Mouse (Mus musculus) midbrain, embryonic 13.5 days (tissue): ENCODE results near the gene Ephb1. TPM values are rescaled to one million over a fixed set of nuclear protein-coding genes. Genes with fewer than 3 reads are reported as not detected.

Experiments
- ATAC-seq: fragments of 200-750 bp; cut with Nextera tagmentation; 2 replicates; pipeline ENCODE4 v1.8.0; 2017; ENCODE audit warnings: mild to moderate bottlenecking, moderate TSS enrichment, moderate library complexity
- H3K27ac ChIP-seq: fragments of 300-500 bp; sonication (generic); 2 replicates; pipeline ENCODE4 v1.5.1; 2015; ENCODE audit warnings: inconsistent platforms, mild to moderate bottlenecking, moderate library complexity
- H3K27me3 ChIP-seq: fragments of 300-500 bp; sonication (generic); 2 replicates; pipeline ENCODE4 v1.6.1; 2015; ENCODE audit warnings: mild to moderate bottlenecking, inconsistent platforms
- H3K36me3 ChIP-seq: fragments of 300-500 bp; sonication (generic); 2 replicates; pipeline ENCODE4 v1.6.1; 2015; ENCODE audit warnings: mild to moderate bottlenecking, inconsistent platforms
- H3K4me1 ChIP-seq: fragments of 300-500 bp; sonication (generic); replicated peaks from 2 replicates; pipeline ENCODE4 v1.6.1; 2015; ENCODE audit warnings: inconsistent platforms
- H3K4me2 ChIP-seq: fragments of 300-500 bp; sonication (generic); replicated peaks from 2 replicates; pipeline ENCODE4 v1.6.1; 2015; ENCODE audit warnings: moderate library complexity, mild to moderate bottlenecking, inconsistent platforms
- H3K4me3 ChIP-seq: fragments of 300-500 bp; sonication (generic); replicated peaks from 2 replicates; pipeline ENCODE4 v1.5.1; 2015; ENCODE audit warnings: mild to moderate bottlenecking, inconsistent platforms
- H3K9ac ChIP-seq: fragments of 300-500 bp; sonication (generic); replicated peaks from 2 replicates; pipeline ENCODE4 v1.6.1; 2015; ENCODE audit warnings: mild to moderate bottlenecking, inconsistent platforms
- H3K9me3 ChIP-seq: fragments of 300-500 bp; sonication (generic); 2 replicates; pipeline ENCODE4 v1.6.1; 2016; ENCODE audit warnings: mild to moderate bottlenecking, inconsistent platforms
- WGBS: fragments of 180-500 bp; shearing (Covaris S2); methylation state at CpG from one replicate; pipeline ENCODE4 v1.1.7; 2015; 5-methylcytosine and 5-hydroxymethylcytosine counted together
- polyA plus RNA-seq: library from polyadenylated mRNA; unstranded; fragments of >200 nt; fragmentation: Nextera tagmentation; extraction: Ambion mirVana; gene quantifications from 2 replicates; pipeline ENCODE4 v1.2.1, GENCODE M21; 2015

Gene Ephb1
- polyA plus RNA-seq, 1 experiment from 2014 or later = 66.2 TPM

DNA sequence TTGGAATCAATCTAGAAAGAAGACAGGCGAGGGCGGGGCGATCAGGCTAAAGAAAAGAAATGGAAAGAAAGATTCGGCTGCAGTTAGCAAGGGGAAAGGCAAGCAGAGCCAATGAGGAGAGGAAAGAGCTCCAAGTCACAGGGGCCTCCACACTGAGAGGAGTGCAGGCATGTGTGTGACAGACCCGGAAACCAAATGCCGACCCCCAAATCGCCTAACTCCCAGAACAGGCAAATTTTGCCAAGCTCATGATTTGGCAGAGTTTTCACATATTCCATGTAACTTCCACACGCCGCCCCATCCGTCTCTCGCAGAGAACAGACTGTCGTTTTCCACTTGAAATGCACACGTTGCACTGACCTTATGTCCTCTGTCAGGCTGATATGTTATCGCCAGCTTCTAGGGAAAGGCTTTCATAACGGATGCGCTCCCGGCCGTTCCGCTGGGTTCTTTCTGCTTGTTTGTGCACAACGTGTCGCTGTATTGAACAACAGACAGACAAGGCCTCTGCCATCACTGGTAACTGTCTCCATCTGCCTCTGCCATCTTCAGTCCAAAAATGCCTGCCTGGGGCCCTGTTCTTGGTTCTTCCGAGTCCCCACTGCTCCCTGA is 170.7 kb downstream of the Ephb1 start:
- no peak overlapping the region for H3K4me2 ChIP-seq
- H3K27ac ChIP-seq = peak overlapping the region; percentile 25
- no peak overlapping the region for H3K9ac ChIP-seq
- H3K27me3 ChIP-seq = no peaks in the 10 kb centered on the region
- WGBS = 66% methylated on average over 22 of the region's 22 CpGs
- no peak for ATAC-seq
- H3K4me3 ChIP-seq = no peak overlapping the region
- H3K9me3 ChIP-seq = no peaks in the 10 kb centered on the region
- H3K4me1 ChIP-seq = peaks cover 59% of the 10 kb centered on the region
- no peaks in the 10 kb centered on the region; the same call in 1 of the 2 replicates for H3K36me3 ChIP-seq

GRCm38 (mm10) chr9:102181810-102182490 is 172.5 kb downstream of the Ephb1 start:
- 37% methylated on average over 10 of the region's 10 CpGs for WGBS
- H3K4me3 ChIP-seq = no peak overlapping the region
- no peaks in the 10 kb centered on the region for H3K27me3 ChIP-seq
- no peaks in the 10 kb centered on the region for H3K9me3 ChIP-seq
- peak overlapping the region; percentile 72 for H3K27ac ChIP-seq
- H3K9ac ChIP-seq = 0 out of 2 replicates have a peak overlapping the region, but pooled peaks have one; percentile 4
- no peak overlapping the region for H3K4me2 ChIP-seq
- peaks cover 69% of the 10 kb centered on the region for H3K4me1 ChIP-seq
- H3K36me3 ChIP-seq = no peaks in the 10 kb centered on the region; the same call in 1 of the 2 replicates
- ATAC-seq = peak; percentile 82

DNA sequence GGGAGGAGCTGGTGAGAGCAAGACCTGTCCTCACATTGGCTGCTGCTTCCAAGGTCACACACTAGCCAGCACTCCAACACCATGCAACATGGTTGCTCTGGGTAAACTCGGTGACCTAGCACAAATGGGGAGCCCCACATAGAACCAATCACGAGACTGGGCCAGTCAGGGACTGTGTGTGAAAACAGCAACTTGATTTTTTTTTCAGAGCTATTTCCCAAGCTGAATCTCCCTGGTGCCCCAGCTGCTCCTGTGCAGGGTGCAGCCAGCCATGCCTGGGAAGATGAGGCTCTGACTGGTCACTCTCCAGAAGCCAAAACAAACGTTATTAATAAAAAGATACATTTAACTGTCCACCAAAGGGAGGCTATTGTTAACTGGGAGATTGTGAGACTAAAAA is 173.2 kb downstream of the Ephb1 start:
- no peak overlapping the region for H3K4me3 ChIP-seq
- H3K9ac ChIP-seq = no peak overlapping the region
- ATAC-seq = peak; percentile 67
- H3K4me2 ChIP-seq = no peak overlapping the region
- no peaks in the 10 kb centered on the region for H3K9me3 ChIP-seq
- no peaks in the 10 kb centered on the region for H3K27me3 ChIP-seq
- H3K27ac ChIP-seq = peak overlapping the region; percentile 72
- no peaks in the 10 kb centered on the region; the same call in 1 of the 2 replicates for H3K36me3 ChIP-seq
- WGBS = 15% methylated on average over 3 of the region's 3 CpGs
- peaks cover 69% of the 10 kb centered on the region for H3K4me1 ChIP-seq

DNA sequence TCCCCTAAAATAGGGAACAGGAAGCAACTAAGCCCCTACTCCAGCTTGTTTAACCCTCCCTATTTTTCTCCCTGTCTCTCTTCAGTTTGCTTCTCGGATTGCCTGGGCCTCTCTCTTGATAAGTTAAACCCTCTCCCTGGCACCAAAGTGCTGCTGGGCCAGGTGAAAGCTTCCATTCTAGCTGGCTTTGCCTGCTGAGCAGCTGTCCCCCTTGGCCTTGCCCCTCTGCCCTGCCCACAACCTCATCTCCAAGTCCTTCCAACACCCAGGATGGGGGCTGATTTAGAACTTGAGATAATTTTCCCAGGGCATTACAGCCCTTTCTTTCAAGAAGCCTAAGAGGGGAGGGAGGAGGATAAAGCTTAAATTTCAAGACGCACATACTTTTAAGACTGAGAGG is 174.0 kb downstream of the Ephb1 start:
- Histone ChIP-seq H3K4me1 (peaks cover 64% of the 10 kb centered on the region), H3K9ac (no peak overlapping the region)
- ATAC-seq = no peak

DNA sequence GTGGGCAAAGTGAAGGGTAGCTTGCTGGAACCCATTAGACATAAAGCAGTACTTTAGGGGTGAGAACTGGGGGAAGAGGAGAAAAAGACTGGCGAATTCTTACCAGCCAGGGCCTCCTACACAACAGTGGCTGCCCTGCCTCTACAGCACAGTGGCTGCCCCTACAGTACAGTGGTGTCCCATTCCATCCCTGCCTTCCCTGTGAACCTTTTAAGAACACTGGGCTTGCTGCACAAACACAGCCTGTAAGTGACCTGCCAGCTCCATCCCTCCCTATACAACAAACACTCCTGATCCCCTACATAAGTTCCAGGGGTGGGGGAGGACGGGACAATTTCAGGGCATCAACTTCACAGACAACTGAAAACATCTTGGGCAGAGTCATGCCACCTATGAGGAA is 174.4 kb downstream of the Ephb1 start:
- Histone ChIP-seq H3K9ac (no peak overlapping the region), H3K36me3 (no peaks in the 10 kb centered on the region; the same call in 1 of the 2 replicates), H3K4me3 (no peak overlapping the region), H3K4me2 (no peak overlapping the region), H3K9me3 (no peaks in the 10 kb centered on the region), H3K4me1 (peaks cover 61% of the 10 kb centered on the region), H3K27me3 (no peaks in the 10 kb centered on the region), H3K27ac (peak overlapping the region; percentile 72)
- WGBS = 73% methylated on average over 2 of the region's 2 CpGs
- no peak for ATAC-seq

More for the DNA sequence above, 174.0 kb downstream of the Ephb1 start:
- Histone ChIP-seq H3K27me3 (no peaks in the 10 kb centered on the region), H3K27ac (peak overlapping the region; percentile 72), H3K4me3 (no peak overlapping the region), H3K36me3 (no peaks in the 10 kb centered on the region; the same call in 1 of the 2 replicates), H3K9me3 (no peaks in the 10 kb centered on the region), H3K4me2 (no peak overlapping the region)
- WGBS = 26% methylated on average over 2 of the region's 2 CpGs

- 78% methylated on average over 7 of the region's 7 CpGs for WGBS
- H3K9ac ChIP-seq = no peak overlapping the region
- no peak for ATAC-seq
- no peaks in the 10 kb centered on the region; the same call in 1 of the 2 replicates for H3K36me3 ChIP-seq
- no peak overlapping the region for H3K4me2 ChIP-seq
- H3K4me1 ChIP-seq = 0 out of 2 replicates have a peak, but pooled peaks cover 5% of the 10 kb centered on the region
- no peaks in the 10 kb centered on the region for H3K9me3 ChIP-seq
- no peak overlapping the region for H3K4me3 ChIP-seq
- no peaks in the 10 kb centered on the region for H3K27me3 ChIP-seq
- no peak overlapping the region for H3K27ac ChIP-seq
Observed at GRCm38 (mm10) chr9:102169706-102170105, 184.8 kb downstream of the Ephb1 start.

- H3K36me3 ChIP-seq = 0 out of 2 replicates have a peak, but pooled peaks cover 5% of the 10 kb centered on the region
- WGBS = 81% methylated on average over 3 of the region's 3 CpGs
- no peaks in the 10 kb centered on the region for H3K9me3 ChIP-seq
- no peak overlapping the region for H3K4me3 ChIP-seq
- no peak overlapping the region for H3K9ac ChIP-seq
- H3K4me1 ChIP-seq = no peaks in the 10 kb centered on the region; the same call in 1 of the 2 replicates
- ATAC-seq = no peak
- no peak overlapping the region for H3K27ac ChIP-seq
- H3K4me2 ChIP-seq = no peak overlapping the region
- H3K27me3 ChIP-seq = no peaks in the 10 kb centered on the region; the same call in 1 of the 2 replicates
Observed at GRCm38 (mm10) chr9:102155876-102156275, 198.6 kb downstream of the Ephb1 start.

GRCm38 (mm10) chr9:102139181-102139580 is 215.3 kb downstream of the Ephb1 start:
- ATAC-seq = no peak
- H3K9ac ChIP-seq = no peak overlapping the region; the same call in 1 of the 2 replicates
- no peaks in the 10 kb centered on the region for H3K27me3 ChIP-seq
- 0 out of 2 replicates have a peak, but pooled peaks cover 3% of the 10 kb centered on the region for H3K36me3 ChIP-seq
- H3K4me1 ChIP-seq = peaks cover 19% of the 10 kb centered on the region
- H3K27ac ChIP-seq = no peak overlapping the region
- WGBS = 94% methylated on average over 4 of the region's 4 CpGs
- no peak overlapping the region for H3K4me2 ChIP-seq
- H3K4me3 ChIP-seq = no peak overlapping the region
- H3K9me3 ChIP-seq = no peaks in the 10 kb centered on the region

DNA sequence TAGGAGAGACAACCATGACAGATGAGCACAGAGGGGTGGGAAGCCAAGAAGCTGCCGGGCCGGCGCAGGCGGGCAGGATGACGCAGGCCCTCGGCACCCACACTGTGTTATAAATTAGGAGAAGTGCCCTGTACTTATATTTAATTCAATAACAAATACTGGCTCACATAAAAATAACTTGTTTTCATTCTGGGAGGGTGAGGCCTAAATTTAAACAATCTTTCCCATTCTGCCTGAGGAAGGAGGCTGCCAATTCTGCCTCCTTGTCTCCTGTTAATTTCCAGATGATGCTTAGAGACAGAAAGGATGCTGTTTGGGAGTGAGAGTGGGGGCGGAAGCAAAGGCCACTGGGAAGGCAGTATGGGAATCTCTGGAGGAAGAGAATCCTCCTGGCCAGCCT is 215.8 kb downstream of the Ephb1 start:
- 57% methylated on average over 7 of the region's 7 CpGs for WGBS
- Histone ChIP-seq H3K27ac (no peak overlapping the region), H3K9ac (no peak overlapping the region; the same call in 1 of the 2 replicates), H3K9me3 (no peaks in the 10 kb centered on the region), H3K36me3 (0 out of 2 replicates have a peak, but pooled peaks cover 3% of the 10 kb centered on the region), H3K4me1 (peaks cover 19% of the 10 kb centered on the region), H3K4me3 (no peak overlapping the region), H3K27me3 (no peaks in the 10 kb centered on the region), H3K4me2 (no peak overlapping the region)
- ATAC-seq = no peak

GRCm38 (mm10) chr9:102138187-102138586 is 216.3 kb downstream of the Ephb1 start:
- H3K4me1 ChIP-seq = peaks cover 19% of the 10 kb centered on the region
- H3K9ac ChIP-seq = no peak overlapping the region
- no peaks in the 10 kb centered on the region for H3K27me3 ChIP-seq
- no peak for ATAC-seq
- H3K4me3 ChIP-seq = no peak overlapping the region
- no peaks in the 10 kb centered on the region for H3K9me3 ChIP-seq
- no peaks in the 10 kb centered on the region for H3K36me3 ChIP-seq
- no peak overlapping the region for H3K27ac ChIP-seq
- H3K4me2 ChIP-seq = no peak overlapping the region

GRCm38 (mm10) chr9:102130506-102130905 is 224.0 kb downstream of the Ephb1 start:
- no peak for ATAC-seq
- no peak overlapping the region for H3K9ac ChIP-seq
- H3K9me3 ChIP-seq = no peaks in the 10 kb centered on the region

DNA sequence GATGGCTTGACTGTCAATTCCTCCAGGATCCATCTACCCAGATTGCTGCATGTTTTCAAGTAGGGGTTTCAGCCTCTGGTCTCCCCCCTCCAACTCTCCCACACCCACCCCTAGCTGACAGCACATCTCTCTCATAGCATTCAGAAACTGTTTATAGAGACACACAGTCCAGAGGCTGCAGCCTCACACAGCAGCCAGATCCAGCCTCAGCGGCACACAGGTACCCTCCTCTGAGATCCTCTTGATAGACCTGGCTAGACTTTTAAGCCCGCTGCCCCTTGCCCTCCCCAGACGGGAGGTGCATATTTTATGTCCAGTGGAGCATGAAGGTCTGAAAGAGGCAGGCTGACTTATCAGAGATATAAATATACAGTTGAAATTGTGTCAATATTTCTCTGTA is 228.0 kb downstream of the Ephb1 start:
- Histone ChIP-seq H3K4me1 (peaks cover 58% of the 10 kb centered on the region), H3K4me3 (no peak overlapping the region), H3K27ac (0 out of 2 replicates have a peak overlapping the region, but pooled peaks have one; percentile 2), H3K4me2 (no peak overlapping the region), H3K36me3 (no peaks in the 10 kb centered on the region), H3K9ac (no peak overlapping the region), H3K9me3 (no peaks in the 10 kb centered on the region), H3K27me3 (peaks cover 4% of the 10 kb centered on the region; the same call in 1 of the 2 replicates)
- no peak for ATAC-seq
- 26% methylated on average over 3 of the region's 3 CpGs for WGBS

More at GRCm38 (mm10) chr9:102130506-102130905, 224.0 kb downstream of the Ephb1 start:
- peaks cover 26% of the 10 kb centered on the region for H3K4me1 ChIP-seq
- no peaks in the 10 kb centered on the region for H3K36me3 ChIP-seq
- no peak overlapping the region for H3K27ac ChIP-seq
- no peak overlapping the region for H3K4me2 ChIP-seq
- H3K27me3 ChIP-seq = no peaks in the 10 kb centered on the region
- H3K4me3 ChIP-seq = no peak overlapping the region
